Mouse (Mus musculus): ENCODE results near the gene Tead1.
"Not testable (repeated sequence)": the region's sequence is repeated elsewhere in the genome, so short reads cannot be mapped to it uniquely, and the experiment has no call there.

Gene Tead1

GRCm38 (mm10) chr7:112918279-112918991 lies 239.3 kb downstream of the Tead1 start:
- DNase-seq (ENCODE audit: low spot score in 2 of 2) = no peak

DNA sequence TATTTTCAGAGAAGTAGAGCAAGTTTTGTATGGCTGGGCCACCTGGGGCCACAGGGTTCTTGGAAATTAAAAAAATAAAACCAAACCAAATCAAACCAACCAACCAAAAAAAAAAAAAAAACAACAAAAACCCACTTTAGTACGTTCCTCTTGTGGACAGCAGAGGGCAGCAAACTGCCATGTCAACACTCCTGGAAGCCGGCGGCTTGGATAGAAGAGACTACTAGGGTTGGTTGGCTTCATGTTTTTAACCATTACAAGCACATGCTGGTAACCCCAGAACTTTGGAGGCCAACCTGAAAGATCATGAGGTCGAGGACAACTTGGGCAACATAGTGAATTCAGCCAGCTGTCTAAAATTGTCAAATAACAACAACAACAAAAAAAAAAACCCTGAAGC lies 240.7 kb downstream of the Tead1 start:
- no peak for DNase-seq (ENCODE audit: low spot score in 2 of 2)

DNA sequence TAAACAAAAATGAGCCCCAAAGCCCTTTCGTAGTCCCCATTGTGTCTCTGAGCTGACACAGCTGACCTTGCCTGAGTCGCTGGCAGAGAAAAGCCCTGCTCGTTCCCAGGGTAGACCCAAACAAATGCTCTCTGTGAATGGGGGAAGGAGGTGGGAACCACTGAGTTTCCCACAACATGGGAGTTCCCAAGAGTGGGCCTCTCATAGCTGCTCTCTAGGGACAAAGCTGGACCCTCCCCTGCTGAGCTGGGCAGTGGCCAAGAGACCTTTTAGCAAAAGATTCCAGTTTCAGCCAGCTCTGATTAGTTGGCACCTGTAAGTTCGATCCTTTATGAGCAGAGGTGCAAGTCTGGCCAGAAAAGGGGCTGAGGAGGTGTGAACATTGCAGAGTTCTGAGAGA lies 243.7 kb downstream of the Tead1 start:
- DNase-seq (ENCODE audit: low spot score in 2 of 2) = no peak

GRCm38 (mm10) chr7:112923712-112924111 lies 244.6 kb downstream of the Tead1 start:
- no peak for DNase-seq (ENCODE audit: low spot score in 2 of 2)

GRCm38 (mm10) chr7:112930669-112931068 lies 251.6 kb downstream of the Tead1 start:
- DNase-seq (ENCODE audit: low spot score in 2 of 2) = no peak

- DNase-seq (ENCODE audit: low spot score in 2 of 2) = not testable (repeated sequence)
Measured at GRCm38 (mm10) chr7:112935876-112936275, 256.8 kb downstream of the Tead1 start.

- DNase-seq (ENCODE audit: low spot score in 2 of 2) = no peak
Measured at GRCm38 (mm10) chr7:112937089-112937488, 258.0 kb downstream of the Tead1 start.

DNA sequence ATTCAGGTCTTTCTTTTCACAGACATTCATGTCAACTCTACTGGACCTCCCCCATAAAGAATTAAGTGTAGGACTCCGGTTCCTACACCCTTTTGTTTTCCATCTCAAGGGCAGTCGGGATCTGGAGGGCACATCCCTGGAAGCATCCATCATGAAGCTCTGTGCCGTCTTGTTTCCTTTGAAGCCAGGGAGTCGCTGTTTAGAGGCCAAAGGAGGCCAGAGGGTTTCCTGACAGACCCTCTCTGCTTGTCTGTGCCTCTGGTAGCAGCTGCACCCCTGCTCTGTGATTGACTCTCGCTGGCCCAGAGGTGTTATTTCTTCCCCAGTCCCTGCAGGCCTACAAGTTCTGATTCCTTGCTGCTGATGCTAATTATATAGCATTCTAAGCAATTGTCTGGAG lies 259.8 kb downstream of the Tead1 start:
- no peak for DNase-seq (ENCODE audit: low spot score in 2 of 2)

GRCm38 (mm10) chr7:112942567-112942966 lies 263.4 kb downstream of the Tead1 start:
- DNase-seq (ENCODE audit: low spot score in 2 of 2) = no peak

DNA sequence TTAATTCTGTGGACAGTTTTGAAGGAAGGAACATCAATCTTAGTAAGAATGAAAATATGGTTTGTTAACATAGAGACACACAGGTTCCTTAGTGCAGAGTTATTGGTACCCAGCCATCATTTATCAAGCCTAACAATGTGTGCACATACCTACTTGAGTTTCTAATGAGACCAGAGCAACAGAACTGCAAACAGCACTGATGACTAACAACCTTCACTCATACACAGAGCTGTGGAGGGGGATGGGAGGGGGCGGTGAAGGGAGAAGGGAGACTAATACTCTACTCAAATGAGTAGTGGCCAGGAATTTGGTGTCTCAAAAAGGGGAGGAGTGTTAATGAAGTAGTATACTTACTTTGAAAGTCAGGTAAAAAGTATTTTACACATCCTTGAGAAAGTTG lies 263.9 kb downstream of the Tead1 start:
- DNase-seq (ENCODE audit: low spot score in 2 of 2) = no peak

DNA sequence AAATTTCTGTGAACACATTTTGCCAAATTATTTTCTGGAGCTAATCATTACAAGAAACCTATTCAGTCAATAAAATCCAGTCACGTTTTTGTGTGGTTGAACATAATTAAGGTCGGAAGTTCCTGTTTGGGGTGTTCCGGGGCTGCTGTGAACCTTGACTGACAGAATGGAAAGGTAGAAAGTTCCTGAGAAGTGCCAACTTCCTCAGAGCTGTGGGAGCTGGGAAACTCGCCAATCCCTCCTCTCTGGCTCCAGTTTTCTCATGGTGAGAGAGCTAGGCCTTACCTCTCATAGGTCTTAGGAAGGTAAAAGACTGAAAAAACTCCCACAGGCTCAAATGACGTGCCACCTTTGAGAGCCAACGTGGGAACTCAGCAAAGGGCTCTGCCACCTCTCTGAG lies 267.6 kb downstream of the Tead1 start:
- DNase-seq (ENCODE audit: low spot score in 2 of 2) = no peak

- DNase-seq (ENCODE audit: low spot score in 2 of 2) = peak in 1 of 2 experiments; percentile 16
Measured at GRCm38 (mm10) chr7:112953777-112954291, 274.7 kb downstream of the Tead1 start, which contains the start of gene Rassf10. TSS of gene Rassf10 (plus strand) at chr7:112953962.

DNA sequence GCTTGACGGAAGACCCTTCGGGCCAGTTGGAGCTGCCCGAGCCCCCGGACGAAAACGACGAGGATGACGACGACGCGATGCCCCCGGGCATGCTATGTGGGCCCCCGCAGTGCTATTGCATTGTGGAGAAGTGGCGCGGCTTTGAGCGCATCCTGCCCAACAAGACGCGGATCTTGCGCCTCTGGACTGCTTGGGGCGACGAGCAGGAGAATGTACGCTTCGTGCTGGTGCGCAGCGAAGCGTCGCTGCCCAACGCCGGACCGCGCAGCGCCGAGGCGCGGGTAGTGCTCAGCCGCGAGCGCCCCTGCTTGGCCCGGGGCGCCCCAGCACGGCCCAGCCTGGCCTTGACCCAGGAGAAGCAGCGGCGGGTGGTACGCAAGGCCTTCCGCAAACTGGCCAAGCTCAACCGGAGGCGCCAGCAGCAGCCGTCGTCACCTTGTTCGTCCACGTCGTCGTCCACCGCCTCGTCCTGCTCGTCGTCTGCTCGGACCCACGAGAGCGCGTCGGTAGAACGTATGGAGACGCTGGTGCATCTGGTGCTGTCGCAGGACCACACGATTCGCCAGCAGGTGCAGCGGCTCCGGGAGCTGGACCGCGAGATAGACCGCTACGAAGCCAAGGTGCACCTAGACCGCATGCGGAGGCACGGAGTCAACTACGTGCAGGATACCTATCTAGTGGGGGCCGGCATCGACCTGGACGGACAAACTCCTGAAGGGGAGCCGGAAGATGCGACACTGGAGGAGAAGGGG lies 275.4 kb downstream of the Tead1 start:
- DNase-seq (ENCODE audit: low spot score in 2 of 2) = no peak

DNA sequence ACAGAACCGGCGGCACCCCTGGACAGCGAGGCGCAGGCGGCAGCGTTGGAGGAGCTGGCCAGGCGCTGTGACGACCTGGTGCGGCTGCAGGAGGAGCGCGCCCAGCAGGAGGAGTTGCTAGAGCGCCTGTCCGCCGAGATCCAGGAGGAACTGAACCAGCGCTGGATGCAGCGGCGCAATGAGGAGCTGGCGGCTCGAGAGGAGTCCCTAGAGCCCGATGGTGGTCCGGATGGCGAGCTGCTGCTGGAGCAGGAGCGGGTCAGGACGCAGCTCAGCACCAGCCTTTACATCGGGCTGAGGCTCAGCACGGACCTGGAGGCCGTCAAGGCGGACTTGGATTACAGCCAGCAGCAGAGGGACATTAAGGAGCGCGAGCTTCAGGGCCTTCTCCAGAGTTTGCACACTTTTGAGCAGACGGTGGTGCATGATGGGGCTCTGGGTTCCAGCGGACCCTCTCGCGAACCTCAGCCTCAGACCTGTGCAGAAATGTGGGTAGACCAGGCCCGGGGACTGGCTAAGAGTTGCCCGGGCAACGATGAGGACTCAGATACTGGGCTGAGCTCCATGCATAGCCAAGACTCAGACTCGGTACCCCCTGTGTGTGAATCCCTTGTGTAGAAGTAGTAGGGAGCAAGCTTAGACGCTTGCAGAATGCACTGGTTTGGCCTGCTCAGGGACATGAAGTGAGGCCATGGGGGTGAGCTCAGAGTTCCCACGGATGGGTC lies 276.1 kb downstream of the Tead1 start:
- DNase-seq (ENCODE audit: low spot score in 2 of 2) = no peak

GRCm38 (mm10) chr7:112955955-112956354 lies 276.8 kb downstream of the Tead1 start:
- no peak for DNase-seq (ENCODE audit: low spot score in 2 of 2)

All from spleen, postnatal 4 days (tissue).